Mouse (Mus musculus): ENCODE results near the gene Dhx15.

DNA sequence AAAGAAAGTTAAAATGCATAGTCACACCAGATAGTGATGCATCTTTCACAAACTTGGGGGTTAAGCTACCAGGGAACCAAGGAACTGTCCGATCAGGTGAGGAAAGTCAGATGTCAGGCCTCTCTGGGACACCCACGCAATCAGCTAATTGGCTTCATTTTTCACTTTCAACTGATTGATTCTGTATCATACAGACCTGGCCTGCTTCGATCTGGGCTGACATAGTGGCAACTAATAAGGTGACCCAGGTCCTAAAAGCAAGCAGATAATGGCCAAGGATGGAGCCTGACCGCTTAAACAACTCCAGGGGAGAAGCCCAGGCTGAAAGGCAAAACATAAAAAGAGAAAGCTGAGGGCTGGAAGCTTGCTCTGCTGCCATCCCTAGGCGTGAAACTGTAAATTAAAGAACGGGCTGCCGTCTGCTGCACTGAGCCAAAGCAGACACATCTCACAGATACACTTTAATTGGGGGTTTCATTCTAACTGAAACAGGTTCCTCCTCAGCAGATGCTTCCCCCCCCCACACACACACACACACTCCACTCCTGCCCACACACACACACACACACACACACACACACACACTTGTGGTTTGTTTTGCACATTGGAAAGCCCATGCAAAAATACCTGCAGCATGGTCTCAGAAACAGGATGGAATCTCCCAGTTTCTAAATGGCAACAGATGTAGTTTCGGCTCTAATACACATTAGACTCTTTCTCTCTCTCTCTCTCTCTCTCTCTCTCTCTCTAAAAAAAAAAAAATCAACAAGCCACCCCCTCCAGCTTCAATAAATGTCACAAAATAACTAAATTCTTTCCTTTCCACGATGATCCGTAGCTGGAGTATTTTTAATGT, 79.3 kb downstream of the Dhx15 start:
- TF ChIP-seq CTCF (IDR thresholded peaks at IDR 0.05; ENCODE audit: borderline replicate concordance, control insufficient read depth, extremely low read depth, insufficient read depth, low read length, poor library complexity) (no peak), POLR2A (IDR thresholded peaks at IDR 0.05; ENCODE audit: control insufficient read depth, extremely low read depth, insufficient read depth, low read length, poor library complexity) (no peak)

Data from thymus, adult 2 months (tissue).